Mouse (Mus musculus) heart, adult 2 months (tissue): ENCODE data around the gene Col12a1.

ENCODE experiments used
- CTCF ChIP-seq: fragments of 200-600 bp; IDR thresholded peaks from 2 replicates; pipeline ENCODE4 v1.8.1; 2022; ENCODE audit warnings: antibody characterized with exemption, mild to moderate bottlenecking, moderate library complexity
- POLR2A ChIP-seq: fragments of 200-500 bp; IDR thresholded peaks from 2 replicates; pipeline ENCODE4 v1.6.1; 2011; ENCODE audit warnings: mild to moderate bottlenecking, low read depth, low read length, control low read depth; ENCODE audit not compliant: insufficient read depth

- TF ChIP-seq POLR2A (no peak), CTCF (no peak)
Measured at GRCm38 (mm10) chr9:79598578-79598977, 120.1 kb downstream of the Col12a1 start.
